Mouse (Mus musculus): ENCODE measurements around the gene Ipo13. TPM values are rescaled to one million over a fixed set of nuclear protein-coding genes. Genes with fewer than 3 reads are reported as not detected.

Gene Ipo13
- polyA plus RNA-seq, 1 experiment from 2014 or later: 49.6 TPM

GRCm38 (mm10) chr4:117894601-117895000, 20.2 kb downstream of the Ipo13 start:
- no peak overlapping the region for H3K4me3 ChIP-seq (replicated peaks)
- H3K36me3 ChIP-seq: peaks cover 62% of the 10 kb centered on the region
- H3K9ac ChIP-seq: no peak overlapping the region
- no peak for ATAC-seq (ENCODE audit: insufficient number of reproducible peaks, low FRiP score, low TSS enrichment, low read depth)
- 84% methylated on average over 8 of the region's 8 CpGs for WGBS
- H3K4me1 ChIP-seq: peaks cover 11% of the 10 kb centered on the region
- H3K27me3 ChIP-seq: no peaks in the 10 kb centered on the region
- H3K27ac ChIP-seq (replicated peaks): no peak overlapping the region
- no peaks in the 10 kb centered on the region for H3K9me3 ChIP-seq (replicated peaks)
- no peak overlapping the region for H3K4me2 ChIP-seq (replicated peaks)

- H3K4me2 ChIP-seq (replicated peaks): no peak overlapping the region
- H3K36me3 ChIP-seq: peaks cover 57% of the 10 kb centered on the region
- no peak for ATAC-seq (ENCODE audit: insufficient number of reproducible peaks, low FRiP score, low TSS enrichment, low read depth)
- H3K4me3 ChIP-seq (replicated peaks): no peak overlapping the region
- no peaks in the 10 kb centered on the region for H3K27me3 ChIP-seq
- H3K9me3 ChIP-seq (replicated peaks): no peaks in the 10 kb centered on the region
- H3K27ac ChIP-seq (replicated peaks): no peak overlapping the region
- H3K4me1 ChIP-seq: peaks cover 11% of the 10 kb centered on the region
- 19% methylated on average over 9 of the region's 9 CpGs for WGBS
- no peak overlapping the region for H3K9ac ChIP-seq
Measured at GRCm38 (mm10) chr4:117893376-117893775, 21.4 kb downstream of the Ipo13 start.

- WGBS: under 1% methylated on average over 21 of the region's 21 CpGs
- peak; percentile 78 for ATAC-seq (ENCODE audit: insufficient number of reproducible peaks, low FRiP score, low TSS enrichment, low read depth)
- peaks cover 15% of the 10 kb centered on the region for H3K4me1 ChIP-seq
- H3K27ac ChIP-seq (replicated peaks): no peak within 1 kb of the TSS
- H3K4me3 ChIP-seq (replicated peaks): peak within 1 kb of the TSS; percentile 77
- no peaks in the 10 kb centered on the region for H3K27me3 ChIP-seq
- H3K9ac ChIP-seq: peak within 1 kb of the TSS; percentile 41
- peak within 1 kb of the TSS; percentile 88 for H3K4me2 ChIP-seq (replicated peaks)
- peaks cover 43% of the 10 kb centered on the region for H3K36me3 ChIP-seq
- no peaks in the 10 kb centered on the region for H3K9me3 ChIP-seq (replicated peaks)
Measured at GRCm38 (mm10) chr4:117891738-117892161, 23.0 kb downstream of the Ipo13 start, which contains the start of gene Dph2. Gene Dph2 (minus strand): TSS chr4:117892032.

GRCm38 (mm10) chr4:117890750-117891149, 24.0 kb downstream of the Ipo13 start:
- Histone ChIP-seq H3K9me3 (replicated peaks) (no peaks in the 10 kb centered on the region), H3K4me3 (replicated peaks) (peak overlapping the region; percentile 77), H3K4me1 (peaks cover 25% of the 10 kb centered on the region), H3K9ac (peak overlapping the region; percentile 41; the same call in 1 of the 2 replicates), H3K27me3 (no peaks in the 10 kb centered on the region), H3K36me3 (peaks cover 35% of the 10 kb centered on the region), H3K27ac (replicated peaks) (no peak overlapping the region), H3K4me2 (replicated peaks) (peak overlapping the region; percentile 88)
- ATAC-seq (ENCODE audit: insufficient number of reproducible peaks, low FRiP score, low TSS enrichment, low read depth): no peak
- 84% methylated on average over 8 of the region's 8 CpGs for WGBS

- WGBS: 90% methylated on average over 14 of the region's 14 CpGs
Measured at GRCm38 (mm10) chr4:117890031-117890430, 24.8 kb downstream of the Ipo13 start.

GRCm38 (mm10) chr4:117889471-117889870, 25.3 kb downstream of the Ipo13 start:
- H3K4me1 ChIP-seq: peaks cover 35% of the 10 kb centered on the region
- H3K36me3 ChIP-seq: peaks cover 35% of the 10 kb centered on the region
- no peak overlapping the region for H3K9ac ChIP-seq
- H3K9me3 ChIP-seq (replicated peaks): no peaks in the 10 kb centered on the region
- ATAC-seq (ENCODE audit: insufficient number of reproducible peaks, low FRiP score, low TSS enrichment, low read depth): no peak
- no peaks in the 10 kb centered on the region for H3K27me3 ChIP-seq
- WGBS: 89% methylated on average over 15 of the region's 15 CpGs
- H3K4me3 ChIP-seq (replicated peaks): no peak overlapping the region
- no peak overlapping the region for H3K27ac ChIP-seq (replicated peaks)
- H3K4me2 ChIP-seq (replicated peaks): no peak overlapping the region

More at GRCm38 (mm10) chr4:117890031-117890430, 24.8 kb downstream of the Ipo13 start:
- H3K4me2 ChIP-seq (replicated peaks): no peak overlapping the region
- H3K4me1 ChIP-seq: peaks cover 33% of the 10 kb centered on the region
- no peak overlapping the region for H3K9ac ChIP-seq
- ATAC-seq (ENCODE audit: insufficient number of reproducible peaks, low FRiP score, low TSS enrichment, low read depth): no peak
- H3K27ac ChIP-seq (replicated peaks): no peak overlapping the region
- no peaks in the 10 kb centered on the region for H3K27me3 ChIP-seq
- no peak overlapping the region for H3K4me3 ChIP-seq (replicated peaks)
- H3K36me3 ChIP-seq: peaks cover 35% of the 10 kb centered on the region
- no peaks in the 10 kb centered on the region for H3K9me3 ChIP-seq (replicated peaks)

GRCm38 (mm10) chr4:117887920-117888319, 26.9 kb downstream of the Ipo13 start:
- H3K9me3 ChIP-seq (replicated peaks): no peaks in the 10 kb centered on the region
- 71% methylated on average over 2 of the region's 2 CpGs for WGBS
- H3K9ac ChIP-seq: no peak overlapping the region
- H3K4me3 ChIP-seq (replicated peaks): peak overlapping the region; percentile 69; the same call in 1 of the 2 replicates
- no peak overlapping the region for H3K27ac ChIP-seq (replicated peaks)
- ATAC-seq (ENCODE audit: insufficient number of reproducible peaks, low FRiP score, low TSS enrichment, low read depth): no peak
- peaks cover 33% of the 10 kb centered on the region for H3K36me3 ChIP-seq
- peaks cover 46% of the 10 kb centered on the region for H3K4me1 ChIP-seq
- no peaks in the 10 kb centered on the region for H3K27me3 ChIP-seq
- peak overlapping the region; percentile 85; the same call in 1 of the 2 replicates for H3K4me2 ChIP-seq (replicated peaks)

GRCm38 (mm10) chr4:117887133-117887532, 27.7 kb downstream of the Ipo13 start, which contains the start of gene Atp6v0b:
Gene Atp6v0b (minus strand): TSS chr4:117887333.
- H3K4me2 ChIP-seq (replicated peaks): peak within 1 kb of the TSS; percentile 85
- H3K4me1 ChIP-seq: peaks cover 51% of the 10 kb centered on the region
- ATAC-seq (ENCODE audit: insufficient number of reproducible peaks, low FRiP score, low TSS enrichment, low read depth): peak; percentile 86
- H3K27me3 ChIP-seq: no peaks in the 10 kb centered on the region
- 0 out of 2 replicates have a peak within 1 kb of the TSS, but pooled peaks have one; percentile 28 for H3K27ac ChIP-seq (replicated peaks)
- H3K9ac ChIP-seq: peak within 1 kb of the TSS; percentile 63
- no peaks in the 10 kb centered on the region for H3K9me3 ChIP-seq (replicated peaks)
- peak within 1 kb of the TSS; percentile 69 for H3K4me3 ChIP-seq (replicated peaks)
- peaks cover 33% of the 10 kb centered on the region for H3K36me3 ChIP-seq
- under 1% methylated on average over 37 of the region's 37 CpGs for WGBS

- WGBS: 3% methylated on average over 24 of the region's 24 CpGs
- H3K36me3 ChIP-seq: peaks cover 33% of the 10 kb centered on the region
- no peak for ATAC-seq (ENCODE audit: insufficient number of reproducible peaks, low FRiP score, low TSS enrichment, low read depth)
- peak overlapping the region; percentile 85 for H3K4me2 ChIP-seq (replicated peaks)
- peak overlapping the region; percentile 69 for H3K4me3 ChIP-seq (replicated peaks)
- H3K27ac ChIP-seq (replicated peaks): 0 out of 2 replicates have a peak overlapping the region, but pooled peaks have one; percentile 28
- peaks cover 53% of the 10 kb centered on the region for H3K4me1 ChIP-seq
- no peaks in the 10 kb centered on the region for H3K27me3 ChIP-seq
- H3K9ac ChIP-seq: peak overlapping the region; percentile 63
- H3K9me3 ChIP-seq (replicated peaks): no peaks in the 10 kb centered on the region
Measured at GRCm38 (mm10) chr4:117886644-117887043, 28.2 kb downstream of the Ipo13 start.

GRCm38 (mm10) chr4:117885994-117886393, 28.8 kb downstream of the Ipo13 start:
- H3K4me2 ChIP-seq (replicated peaks): peak overlapping the region; percentile 85
- no peak overlapping the region for H3K27ac ChIP-seq (replicated peaks)
- no peaks in the 10 kb centered on the region for H3K27me3 ChIP-seq
- H3K4me3 ChIP-seq (replicated peaks): peak overlapping the region; percentile 69
- H3K9me3 ChIP-seq (replicated peaks): no peaks in the 10 kb centered on the region
- no peak for ATAC-seq (ENCODE audit: insufficient number of reproducible peaks, low FRiP score, low TSS enrichment, low read depth)
- H3K9ac ChIP-seq: peak overlapping the region; percentile 63
- H3K4me1 ChIP-seq: peaks cover 52% of the 10 kb centered on the region
- H3K36me3 ChIP-seq: peaks cover 33% of the 10 kb centered on the region
- WGBS: 78% methylated on average over 9 of the region's 9 CpGs

GRCm38 (mm10) chr4:117885093-117885492, 29.7 kb downstream of the Ipo13 start:
- no peak overlapping the region for H3K9ac ChIP-seq
- no peak overlapping the region for H3K4me2 ChIP-seq (replicated peaks)
- H3K4me1 ChIP-seq: peaks cover 49% of the 10 kb centered on the region
- no peak for ATAC-seq (ENCODE audit: insufficient number of reproducible peaks, low FRiP score, low TSS enrichment, low read depth)
- peaks cover 40% of the 10 kb centered on the region for H3K36me3 ChIP-seq
- 93% methylated on average over 10 of the region's 10 CpGs for WGBS
- H3K27me3 ChIP-seq: no peaks in the 10 kb centered on the region
- H3K9me3 ChIP-seq (replicated peaks): no peaks in the 10 kb centered on the region
- H3K27ac ChIP-seq (replicated peaks): no peak overlapping the region
- H3K4me3 ChIP-seq (replicated peaks): no peak overlapping the region

GRCm38 (mm10) chr4:117884146-117884545, 30.7 kb downstream of the Ipo13 start:
- WGBS: 82% methylated on average over 1 of the region's 1 CpGs
- no peak overlapping the region for H3K27ac ChIP-seq (replicated peaks)
- H3K4me3 ChIP-seq (replicated peaks): peak overlapping the region; percentile 81
- H3K9ac ChIP-seq: 0 out of 2 replicates have a peak overlapping the region, but pooled peaks have one; percentile 79
- H3K36me3 ChIP-seq: peaks cover 39% of the 10 kb centered on the region
- no peak for ATAC-seq (ENCODE audit: insufficient number of reproducible peaks, low FRiP score, low TSS enrichment, low read depth)
- no peaks in the 10 kb centered on the region for H3K9me3 ChIP-seq (replicated peaks)
- H3K27me3 ChIP-seq: no peaks in the 10 kb centered on the region
- H3K4me2 ChIP-seq (replicated peaks): peak overlapping the region; percentile 81
- H3K4me1 ChIP-seq: peaks cover 49% of the 10 kb centered on the region

Data from embryonic facial prominence, embryonic 15.5 days (tissue).